Mouse (Mus musculus) heart, postnatal 0 days (tissue): ENCODE measurements around the gene Mcl1.

Experiments used
- CTCF ChIP-seq: IDR thresholded peaks from 2 replicates; pipeline ENCODE4 v1.5.1; 2016; ENCODE audit warnings: antibody characterized with exemption, control low read depth, low read depth
- EP300 ChIP-seq: IDR thresholded peaks from 2 replicates; pipeline ENCODE4 v1.6.1; 2016; ENCODE audit warnings: antibody characterized with exemption, low read depth

GRCm38 (mm10) chr3:95698286-95698685 is 39.7 kb downstream of the Mcl1 start:
- TF ChIP-seq CTCF (no peak), EP300 (no peak)
